Mouse (Mus musculus) thymus, adult 2 months (tissue): Measurements from ENCODE around the gene Gprc5c.

Experiments
- CTCF ChIP-seq: fragments of 200-500 bp; IDR thresholded peaks from 2 replicates; pipeline ENCODE4 v1.5.1; 2012; ENCODE audit warnings: mild to moderate bottlenecking, control low read depth, low read length, moderate library complexity, borderline replicate concordance; ENCODE audit not compliant: control insufficient read depth, poor library complexity, insufficient read depth; ENCODE audit errors: extremely low read depth
- POLR2A ChIP-seq: fragments of 200-500 bp; IDR thresholded peaks from 2 replicates; pipeline ENCODE4 v1.6.1; 2012; ENCODE audit warnings: mild to moderate bottlenecking, low read length, control low read depth, moderate library complexity; ENCODE audit not compliant: control insufficient read depth, poor library complexity, insufficient read depth; ENCODE audit errors: extremely low read depth

- TF ChIP-seq CTCF (no peak), POLR2A (no peak)
Measured at GRCm38 (mm10) chr11:114847008-114847407, 3.9 kb upstream of the Gprc5c start.
